Mouse (Mus musculus) right cerebral cortex, adult 18-20 months (tissue): ENCODE data around the gene Dtnbp1.
A peak's percentile ranks its signal among the peaks of the same experiment; 100 is the strongest.

Experiments
- DNase-seq: peaks from one replicate; pipeline ENCODE4 v3.0.0; 2022; ENCODE audit warnings: mixed read lengths

Dtnbp1 gene

DNA sequence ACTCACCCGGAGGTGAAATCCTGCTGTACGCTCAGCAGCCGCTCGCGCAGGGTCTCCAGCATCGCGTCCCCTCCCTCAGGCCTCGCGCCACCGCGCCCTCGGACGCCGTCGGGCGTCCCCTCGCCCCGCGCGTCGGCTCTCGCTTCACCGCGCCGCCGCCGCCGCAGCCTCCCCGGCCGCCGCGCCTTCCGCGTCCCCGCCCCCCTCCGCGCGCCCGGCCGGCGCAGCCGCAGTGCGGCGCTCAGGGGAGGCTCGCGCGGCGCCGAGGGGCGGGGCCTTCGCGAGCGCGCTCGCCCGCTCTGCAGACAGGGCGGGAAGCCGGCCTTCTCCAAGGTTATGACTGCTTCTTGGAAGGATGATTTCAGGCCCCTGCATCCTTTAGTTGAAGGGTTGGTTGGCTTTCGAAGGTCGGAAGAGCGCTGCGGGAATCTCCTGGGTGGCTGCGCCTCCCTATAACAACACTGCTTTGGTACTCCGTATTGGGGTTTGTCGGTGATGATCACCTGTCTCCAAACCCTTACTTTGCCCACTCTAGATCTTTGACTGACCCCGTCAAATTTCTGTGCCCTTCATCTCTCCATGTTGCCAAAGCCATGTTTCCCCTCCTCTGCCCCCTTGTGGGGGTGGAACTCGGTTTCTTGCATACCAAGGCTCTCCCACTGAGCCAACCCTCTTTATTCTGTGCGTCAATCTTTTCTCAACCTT is at the start of gene Dtnbp1:
TSS of gene Dtnbp1 (minus strand) at position 237 of the 705 bp plus-strand sequence.
- peak; percentile 73 for DNase-seq

DNA sequence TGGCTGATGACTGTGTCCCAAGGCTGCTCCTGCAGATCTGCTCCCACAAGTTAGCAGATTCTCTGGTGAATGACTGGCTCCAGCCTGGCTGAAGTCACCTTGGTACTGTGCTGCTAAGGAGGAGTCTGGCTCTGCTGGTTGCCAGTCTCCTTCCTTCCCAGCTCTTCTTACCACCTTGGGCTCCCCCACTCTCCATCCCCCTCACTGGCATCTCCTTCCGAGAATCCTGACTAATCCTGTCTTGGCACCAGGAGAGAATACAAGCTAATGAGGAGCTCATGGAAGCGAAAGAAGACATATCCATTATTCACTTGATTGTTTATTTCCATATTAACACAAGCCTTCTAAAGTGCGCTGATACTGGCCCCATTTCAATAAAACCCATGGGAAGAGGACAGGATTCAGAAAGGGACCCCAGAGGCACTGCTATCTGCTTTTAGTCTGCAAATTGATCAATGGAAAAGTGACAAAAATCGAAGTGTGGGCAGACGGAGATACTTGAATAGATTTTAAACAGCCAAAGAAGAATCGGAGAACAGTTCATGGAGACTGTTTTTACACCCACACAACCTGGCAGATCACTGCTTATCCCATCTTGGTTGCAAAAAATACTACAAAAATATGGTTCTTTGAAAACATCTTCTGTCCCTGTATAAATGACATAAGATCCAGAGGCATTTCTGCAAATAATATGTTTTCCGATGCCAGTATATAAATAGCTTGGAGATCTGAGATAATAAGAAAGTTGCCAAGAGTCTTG is 47.5 kb upstream of the Dtnbp1 start:
- DNase-seq, result peak; percentile 52

DNA sequence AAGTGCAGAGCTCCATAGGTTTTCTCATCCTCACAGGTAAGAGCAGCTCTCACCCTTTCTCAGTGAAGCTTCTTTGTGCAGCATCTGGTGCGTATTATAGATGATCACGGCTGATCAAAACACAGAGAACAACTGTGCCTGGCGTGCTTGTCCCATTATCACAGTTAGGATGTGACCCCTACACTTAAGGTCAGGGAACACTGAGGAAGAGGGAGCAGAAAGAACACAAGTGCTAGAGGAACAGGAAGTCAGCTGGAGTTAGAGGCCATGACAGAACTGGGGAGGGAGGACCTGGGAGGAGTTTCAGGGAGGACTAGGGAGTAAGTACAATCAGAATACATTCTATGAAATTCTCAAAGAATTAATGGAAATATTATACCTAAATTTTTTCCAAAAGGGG is 41.5 kb upstream of the Dtnbp1 start:
- DNase-seq, result no peak

DNA sequence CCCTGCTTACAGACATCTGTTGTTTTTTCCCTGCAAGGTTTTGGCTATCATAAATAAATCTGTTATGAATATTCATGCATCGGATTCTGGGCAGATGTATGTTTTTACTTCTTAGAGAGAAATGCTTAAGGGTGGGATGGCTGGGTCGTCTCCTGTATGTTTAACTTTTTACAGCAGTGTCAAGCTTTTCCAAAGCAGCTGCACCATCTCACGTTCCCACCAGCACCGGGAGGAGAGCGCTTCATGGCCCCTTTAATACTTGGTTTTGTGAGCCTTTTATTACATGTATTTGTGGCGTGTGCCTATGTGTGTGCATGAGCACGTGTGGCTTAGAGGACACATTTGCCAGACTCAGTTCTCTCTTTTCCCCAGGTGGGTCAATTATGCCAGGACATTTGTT is 38.8 kb upstream of the Dtnbp1 start:
- no peak for DNase-seq

DNA sequence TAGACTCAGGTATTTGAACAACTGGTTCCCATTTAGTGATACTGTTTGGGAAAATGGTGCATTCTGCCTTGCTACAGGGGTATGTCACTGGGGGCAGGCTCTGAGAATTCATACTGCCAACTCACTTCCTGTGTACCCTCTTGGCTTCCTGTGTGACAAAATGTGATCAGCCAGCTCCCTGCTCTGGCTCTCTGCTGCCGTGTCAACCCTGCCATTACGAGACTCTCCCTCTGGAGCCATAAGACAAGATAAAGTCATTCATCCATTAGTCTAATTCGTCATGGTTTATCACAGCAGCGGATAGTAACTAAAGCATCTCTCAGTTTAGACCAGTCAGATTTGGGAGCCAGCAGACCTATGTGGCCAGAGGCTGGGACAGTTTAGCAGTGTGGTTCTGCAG is 38.2 kb upstream of the Dtnbp1 start:
- DNase-seq, result no peak

DNA sequence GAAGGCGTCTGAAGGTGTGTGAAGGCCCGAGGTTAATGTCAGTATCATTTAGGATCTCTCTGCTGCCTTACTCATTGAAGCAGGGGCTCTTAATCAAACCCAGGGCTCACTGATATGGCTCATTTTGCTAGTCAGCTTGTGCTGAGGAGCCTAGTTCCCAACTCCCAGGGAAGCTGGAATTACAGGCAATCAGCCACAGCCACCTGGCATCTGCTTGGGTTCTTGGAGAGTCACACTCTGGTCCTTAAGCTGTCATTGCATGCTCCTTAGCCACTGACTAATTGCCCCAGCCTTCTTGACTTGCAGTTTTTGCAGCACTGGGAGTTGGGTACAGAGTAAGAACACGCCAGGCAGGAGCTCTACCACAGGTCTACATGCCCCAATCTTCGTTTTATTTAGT is 34.5 kb upstream of the Dtnbp1 start:
- DNase-seq, result no peak

DNA sequence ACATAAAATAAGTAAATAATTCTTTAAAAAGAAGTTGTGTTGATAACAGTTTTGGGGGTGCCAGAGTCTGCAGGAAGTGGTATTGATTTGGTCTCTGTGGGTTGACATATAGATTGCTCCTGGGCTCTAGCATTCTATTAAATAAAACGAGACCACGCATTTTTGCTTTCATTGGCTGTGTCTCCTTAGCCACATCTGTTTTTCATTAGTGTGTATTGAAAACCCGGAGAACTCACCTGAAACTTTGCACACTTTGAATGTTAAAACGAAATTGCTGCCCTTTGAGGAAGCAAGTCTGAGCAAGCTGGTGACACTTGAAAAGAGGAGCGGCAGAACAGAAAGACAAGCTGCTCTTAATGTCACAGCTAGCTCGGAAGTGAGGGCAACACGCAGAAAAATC is 32.8 kb upstream of the Dtnbp1 start:
- DNase-seq, result no peak

DNA sequence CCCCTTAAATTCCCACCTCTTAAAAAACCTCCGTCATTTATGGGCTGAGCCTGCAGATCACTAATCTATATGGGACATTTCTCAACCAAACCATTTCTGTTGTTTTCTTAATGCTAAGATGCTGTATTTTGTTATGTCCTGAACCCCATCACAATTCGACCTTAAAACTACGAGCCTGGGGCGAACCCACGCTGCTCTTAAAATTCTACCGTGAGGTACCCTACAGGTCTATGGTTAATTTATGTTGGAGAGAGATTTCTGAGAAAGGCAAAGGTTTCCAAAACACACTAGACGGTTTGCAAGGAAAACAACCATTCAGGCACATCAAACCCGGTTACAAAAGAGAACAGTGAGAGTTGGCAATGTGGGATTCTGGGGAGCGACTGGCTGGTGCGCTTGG is 31.4 kb upstream of the Dtnbp1 start:
- DNase-seq, result no peak

DNA sequence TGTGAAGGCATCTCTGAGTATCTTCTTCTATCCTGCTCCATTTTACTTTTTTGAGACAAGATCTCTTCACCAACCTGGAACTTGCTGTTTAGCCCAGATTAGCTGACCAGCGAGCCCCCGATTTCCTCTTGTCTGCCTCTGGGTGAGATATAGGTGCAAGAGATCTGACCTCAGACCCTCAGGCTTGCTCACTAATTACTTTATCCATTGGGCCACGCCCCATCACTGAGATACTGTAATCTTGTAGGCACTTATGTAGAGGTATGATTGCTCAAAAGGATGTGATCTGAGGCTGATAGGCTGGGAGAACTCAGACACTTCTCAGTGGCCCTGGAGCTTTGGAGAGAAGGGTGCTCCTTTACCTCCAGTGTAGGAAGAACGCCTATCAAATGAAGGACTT is 30.5 kb upstream of the Dtnbp1 start:
- no peak for DNase-seq

DNA sequence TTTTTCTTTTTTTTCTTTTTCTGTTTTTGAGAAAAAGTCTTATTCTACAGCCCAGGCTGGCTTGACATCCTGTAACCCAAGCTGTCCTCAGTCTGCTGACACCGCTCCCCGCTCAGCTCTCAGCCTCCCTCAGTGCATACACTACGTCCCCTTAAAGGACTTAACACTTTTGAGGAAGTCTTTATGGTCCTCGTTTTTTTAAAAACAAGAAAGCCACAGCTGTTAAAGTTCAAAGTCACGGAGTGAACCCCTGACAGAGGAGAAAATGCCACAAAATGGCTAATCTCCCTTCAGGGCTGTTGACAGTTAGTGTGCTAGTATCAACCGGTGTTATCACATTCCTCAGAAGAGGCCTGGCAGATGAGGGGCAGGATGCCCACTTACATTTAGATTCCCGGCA is 29.8 kb upstream of the Dtnbp1 start:
- no peak for DNase-seq

DNA sequence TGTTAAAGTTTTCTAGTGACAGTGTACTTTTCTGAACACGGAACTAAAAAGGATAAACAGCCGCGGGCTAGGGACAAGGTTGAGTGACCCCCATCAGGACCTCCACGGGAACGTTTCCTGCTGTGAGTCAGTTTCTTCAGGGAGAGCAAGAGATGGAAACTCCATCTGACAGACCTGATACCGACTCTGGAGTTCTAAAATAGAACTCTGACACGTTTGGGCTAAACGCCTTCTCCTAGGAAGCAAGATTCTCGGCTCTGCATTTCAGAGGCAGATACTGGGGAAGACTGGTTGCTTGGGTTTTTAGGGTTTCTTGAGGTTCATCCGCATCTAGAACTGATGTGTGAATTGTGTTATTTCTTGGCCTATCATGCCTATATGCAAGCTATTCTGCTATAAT is 29.4 kb upstream of the Dtnbp1 start:
- DNase-seq, result no peak

DNA sequence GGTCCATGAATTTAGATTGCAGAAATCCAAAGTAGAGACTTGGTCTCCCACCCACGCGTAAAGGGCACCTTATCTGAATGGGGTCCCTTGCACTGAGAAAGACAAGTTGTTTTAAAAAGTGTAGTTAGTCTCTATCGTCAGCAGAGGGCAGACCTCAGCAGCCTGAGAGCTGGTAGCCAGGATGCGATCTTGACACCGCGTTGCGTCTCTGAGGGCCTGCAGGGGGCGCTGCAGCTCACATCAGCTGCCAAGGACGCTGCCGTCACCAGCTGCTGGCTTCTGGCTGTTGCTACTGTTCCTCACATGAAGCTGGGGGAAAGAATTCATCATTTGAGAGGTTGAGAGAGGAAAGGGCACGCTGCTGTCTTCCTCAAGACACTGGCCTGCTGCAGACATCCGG is 28.9 kb upstream of the Dtnbp1 start:
- peak; percentile 90 for DNase-seq

DNA sequence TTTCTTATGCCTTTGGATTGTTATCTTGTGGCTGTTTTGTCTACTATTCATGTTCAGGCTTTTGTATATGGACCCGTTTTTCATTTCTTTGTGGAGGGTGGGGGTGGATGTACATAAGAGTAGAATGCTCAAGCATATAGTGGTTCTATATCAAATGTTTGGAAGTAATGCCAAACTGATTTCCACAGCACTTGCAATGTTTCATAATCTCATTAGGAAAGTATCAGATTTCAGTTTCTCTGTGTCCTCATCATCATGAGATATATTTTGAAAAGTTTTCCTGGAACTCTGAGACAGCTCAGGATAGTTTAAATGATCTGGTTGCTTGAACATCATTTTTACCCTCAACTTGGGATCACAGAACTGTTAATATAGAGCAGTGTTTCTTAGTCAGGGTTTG is 27.8 kb upstream of the Dtnbp1 start:
- no peak for DNase-seq

DNA sequence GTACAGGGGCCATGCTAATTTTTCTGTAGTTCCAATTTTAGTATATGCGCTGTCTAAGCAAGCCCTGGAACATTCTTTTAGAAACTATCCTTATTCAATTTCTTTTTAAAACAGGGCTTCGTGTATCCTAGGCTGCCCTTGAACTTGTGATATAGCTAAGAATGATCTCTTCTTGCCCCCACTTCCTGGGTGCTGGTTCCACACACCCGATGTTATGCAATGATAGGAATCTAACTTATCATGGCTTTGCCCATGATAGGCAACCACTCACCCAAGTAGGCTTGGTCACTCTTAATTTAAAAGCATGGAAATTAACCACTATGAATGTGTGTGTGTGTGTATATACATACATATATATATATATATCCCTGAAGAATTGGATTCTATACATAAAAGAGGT is 24.3 kb upstream of the Dtnbp1 start:
- no peak for DNase-seq

DNA sequence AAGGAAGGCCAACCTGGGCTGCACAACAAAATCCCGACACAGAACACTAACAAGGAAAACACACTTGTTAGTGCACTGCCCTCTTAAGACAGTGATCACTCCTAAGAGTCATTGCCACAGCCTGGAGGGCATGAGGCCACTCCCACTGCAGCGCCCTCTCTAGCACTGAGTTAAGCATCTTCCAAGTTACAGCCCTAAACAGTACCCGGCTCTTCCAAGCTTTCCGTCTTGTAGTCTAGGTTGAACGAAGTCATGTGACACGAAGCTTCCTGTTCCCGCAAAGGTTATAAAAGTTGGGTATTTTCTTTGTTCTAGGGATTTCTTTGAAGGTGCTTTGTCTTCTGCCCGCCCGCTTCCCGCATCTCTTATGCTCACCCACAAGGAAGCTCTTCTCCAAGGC is 22.9 kb upstream of the Dtnbp1 start:
- DNase-seq, result no peak

DNA sequence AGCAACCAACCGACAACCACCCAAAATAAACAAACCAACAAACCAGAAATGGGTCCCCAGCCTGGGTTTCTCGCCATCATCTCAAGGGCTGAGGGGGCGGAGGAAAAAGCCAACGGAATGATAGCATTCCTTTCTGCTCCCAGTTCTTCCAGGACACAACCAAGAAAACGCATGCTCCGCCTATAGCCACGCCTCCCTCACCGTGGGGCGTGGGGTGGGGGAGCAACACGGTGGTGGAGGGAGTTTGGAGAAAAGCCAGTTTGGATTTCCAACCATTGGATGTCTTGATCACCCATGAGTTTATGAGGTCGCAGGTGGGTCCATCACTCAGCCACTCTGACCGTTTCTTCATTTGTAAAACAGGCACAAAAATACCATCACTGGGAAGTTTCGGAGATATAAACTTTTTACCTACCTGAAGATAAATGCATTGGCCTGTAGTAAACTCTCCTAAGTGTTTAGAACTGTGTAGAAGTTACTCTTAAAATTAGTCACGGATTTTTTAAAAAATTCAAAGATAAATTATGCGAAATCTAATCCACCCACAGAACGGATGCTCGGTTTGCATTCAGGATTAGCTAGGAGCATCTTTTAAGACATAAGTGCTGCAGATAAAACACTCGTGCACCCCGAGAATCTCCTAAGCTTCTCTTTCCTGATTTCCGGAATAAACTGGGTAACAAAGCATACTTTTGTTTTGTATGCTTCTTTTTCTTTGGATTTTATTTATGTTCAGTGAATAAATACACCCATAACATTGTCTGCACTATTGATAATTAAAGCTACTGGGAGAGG is 21.6 kb upstream of the Dtnbp1 start:
- no peak for DNase-seq

DNA sequence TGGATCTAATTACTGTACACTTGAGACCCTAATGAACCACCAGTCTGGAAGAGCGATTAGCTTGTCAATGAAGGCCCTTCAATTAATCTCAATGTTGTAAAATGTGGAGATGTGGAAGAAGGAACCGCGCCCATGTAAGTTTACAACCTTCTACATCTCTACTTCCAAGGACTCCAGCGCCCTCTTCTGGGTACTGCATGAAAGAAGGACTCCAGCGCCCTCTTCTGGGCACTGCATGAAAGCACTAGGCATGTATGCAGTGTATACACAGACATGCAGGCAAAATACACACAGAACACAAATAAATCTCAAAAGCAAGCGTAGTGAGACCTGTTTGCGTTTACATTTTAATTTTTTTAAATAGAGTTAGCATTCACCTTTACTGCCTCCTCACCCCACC is 6.2 kb upstream of the Dtnbp1 start:
- DNase-seq, result no peak

DNA sequence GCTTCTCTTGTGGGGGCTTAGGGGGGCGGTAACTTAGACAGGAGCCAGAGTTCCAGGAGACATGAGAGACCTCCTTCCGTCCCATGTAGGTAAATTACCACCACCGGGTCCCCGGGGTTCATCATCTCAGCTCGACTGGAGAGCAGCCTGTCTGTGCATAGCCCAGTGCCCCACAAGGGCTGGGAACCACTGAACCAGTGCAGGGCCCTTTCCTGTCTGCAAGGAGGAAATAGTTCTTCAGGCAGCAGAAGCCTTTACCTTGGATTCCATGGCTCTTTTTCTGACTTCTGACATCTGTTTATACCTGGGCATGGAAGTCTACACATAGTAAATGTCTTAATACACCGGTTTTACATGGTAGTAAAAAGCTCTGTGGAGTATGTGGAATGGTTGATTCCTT is 5.8 kb upstream of the Dtnbp1 start:
- DNase-seq, result no peak

DNA sequence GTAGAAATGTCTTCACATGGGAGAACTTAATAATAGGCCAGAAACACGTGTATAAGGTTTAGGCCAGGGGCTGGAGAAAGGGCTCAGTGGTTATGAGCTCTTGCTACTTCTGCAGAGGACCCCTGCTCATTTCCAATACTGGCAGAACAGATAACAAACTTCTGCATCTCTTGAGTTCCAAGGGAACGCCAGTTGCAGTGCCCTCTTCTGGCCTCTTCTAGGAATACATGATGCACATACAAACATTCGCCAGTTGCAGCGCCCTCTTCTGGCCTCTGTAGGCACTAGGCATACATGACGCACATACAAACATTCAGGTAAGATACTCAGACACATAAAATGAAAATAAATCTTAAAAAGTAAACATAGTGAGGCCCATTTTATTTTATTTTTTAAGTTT is 4.5 kb upstream of the Dtnbp1 start:
- DNase-seq, result no peak

DNA sequence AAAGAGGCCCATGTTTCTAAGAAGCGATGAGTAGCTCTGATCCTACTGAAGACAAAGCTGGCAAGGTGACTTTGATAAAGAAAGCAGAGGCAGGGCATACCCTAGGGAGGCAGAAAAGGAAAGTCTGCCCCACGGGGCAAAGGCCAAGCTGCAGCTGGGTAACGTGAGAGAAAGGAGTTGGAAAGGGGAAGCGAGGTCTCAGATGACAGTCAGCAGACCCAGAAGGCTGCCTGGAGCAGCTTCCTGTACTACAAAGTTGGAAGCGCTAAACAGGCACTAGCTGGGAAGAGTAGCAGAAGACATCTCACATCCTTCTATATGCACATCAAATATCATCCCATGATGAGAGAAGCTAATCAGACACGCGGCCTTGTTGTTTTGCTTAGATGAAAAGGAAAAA is 3.9 kb upstream of the Dtnbp1 start:
- no peak for DNase-seq

DNA sequence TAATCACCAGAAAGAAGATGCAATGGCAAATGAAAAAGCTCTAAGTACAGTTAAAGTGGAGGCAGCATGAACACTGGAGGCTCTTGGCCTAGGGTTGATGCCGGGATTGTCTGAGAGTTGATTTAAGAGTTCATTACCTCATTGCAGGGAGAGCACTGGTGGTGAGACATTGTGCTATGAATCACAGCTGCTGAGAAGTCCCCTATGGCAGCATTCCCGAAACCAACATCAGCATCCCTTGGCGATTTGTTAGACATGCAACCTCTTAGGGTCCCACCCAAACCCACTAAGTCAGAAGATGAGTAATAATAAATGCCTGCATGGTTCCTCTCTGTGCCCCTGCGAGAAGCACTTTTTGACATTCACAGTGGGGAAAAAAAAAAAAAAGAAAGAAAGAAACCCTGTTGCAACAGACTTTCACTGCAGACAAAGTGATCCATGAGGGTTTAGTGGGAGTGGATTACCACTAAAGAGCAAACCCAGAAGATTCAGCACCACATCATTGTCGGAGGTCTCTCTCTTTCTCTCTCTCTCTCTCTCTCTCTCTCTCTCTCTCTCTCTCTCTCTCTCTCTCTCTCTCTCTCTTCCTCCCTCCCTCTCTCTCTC is 3.1 kb upstream of the Dtnbp1 start:
- DNase-seq, result no peak

DNA sequence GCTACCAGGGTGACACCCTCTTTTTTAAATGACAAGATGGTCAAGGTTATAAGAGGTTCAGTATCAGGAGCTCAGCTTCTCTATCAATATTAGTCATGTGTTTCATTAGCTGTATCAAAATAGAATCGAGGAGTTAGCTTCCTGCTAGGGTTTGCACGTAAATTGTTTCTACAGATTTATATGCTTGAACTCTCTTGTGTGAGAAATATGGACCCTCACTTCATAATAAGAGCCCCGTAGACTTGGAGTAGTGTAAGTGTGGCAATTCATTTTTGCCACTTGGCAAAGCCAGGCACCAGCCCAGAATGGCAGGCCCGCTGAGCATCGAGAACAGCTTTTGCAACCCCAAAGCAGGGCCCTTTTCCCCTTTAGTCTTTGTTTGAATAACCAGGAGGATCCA is 1.1 kb upstream of the Dtnbp1 start:
- no peak for DNase-seq

DNA sequence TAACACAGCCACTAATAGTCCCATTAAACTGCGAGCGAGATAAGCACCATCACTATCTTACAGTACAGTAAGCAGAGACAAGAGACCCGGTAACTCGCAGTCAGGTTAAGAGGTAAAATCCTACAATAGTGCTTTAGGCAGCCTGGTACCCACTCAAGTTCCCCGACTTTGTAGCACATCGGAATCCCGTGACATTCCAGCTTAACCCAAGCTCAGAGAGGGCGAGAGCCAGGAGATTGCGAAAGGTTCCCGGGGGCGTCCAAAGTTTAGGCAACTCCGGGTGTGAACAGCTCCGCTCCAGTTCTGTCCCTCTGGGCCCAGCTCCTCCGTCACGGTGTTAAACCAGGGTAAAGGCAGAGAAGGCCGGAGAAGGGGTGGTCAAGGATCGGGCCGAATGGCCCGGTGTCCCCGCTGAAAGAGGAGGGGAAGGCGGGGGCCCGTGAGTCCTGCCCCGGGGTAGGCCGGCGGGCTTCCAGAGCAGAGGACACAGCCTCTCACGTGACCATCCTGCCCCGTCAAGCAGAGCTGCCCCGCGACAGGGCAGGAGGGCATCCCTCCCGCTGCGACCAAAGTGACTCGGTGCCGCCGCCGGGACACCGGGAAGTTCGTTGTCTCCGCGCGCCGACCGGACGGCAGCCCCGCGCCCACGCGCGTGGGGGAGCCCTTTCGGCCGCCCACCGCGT is 578 bp downstream of the Dtnbp1 start:
- peak; percentile 38 for DNase-seq
